Mouse (Mus musculus) thymus, adult 2 months (tissue): ENCODE results near the gene Rbms3.

Experiments
- CTCF ChIP-seq: fragments of 200-500 bp; IDR thresholded peaks from 2 replicates; pipeline ENCODE4 v1.5.1; 2012; ENCODE audit warnings: mild to moderate bottlenecking, control low read depth, low read length, moderate library complexity, borderline replicate concordance; ENCODE audit not compliant: control insufficient read depth, poor library complexity, insufficient read depth; ENCODE audit errors: extremely low read depth
- POLR2A ChIP-seq: fragments of 200-500 bp; IDR thresholded peaks from 2 replicates; pipeline ENCODE4 v1.6.1; 2012; ENCODE audit warnings: mild to moderate bottlenecking, low read length, control low read depth, moderate library complexity; ENCODE audit not compliant: control insufficient read depth, poor library complexity, insufficient read depth; ENCODE audit errors: extremely low read depth

DNA sequence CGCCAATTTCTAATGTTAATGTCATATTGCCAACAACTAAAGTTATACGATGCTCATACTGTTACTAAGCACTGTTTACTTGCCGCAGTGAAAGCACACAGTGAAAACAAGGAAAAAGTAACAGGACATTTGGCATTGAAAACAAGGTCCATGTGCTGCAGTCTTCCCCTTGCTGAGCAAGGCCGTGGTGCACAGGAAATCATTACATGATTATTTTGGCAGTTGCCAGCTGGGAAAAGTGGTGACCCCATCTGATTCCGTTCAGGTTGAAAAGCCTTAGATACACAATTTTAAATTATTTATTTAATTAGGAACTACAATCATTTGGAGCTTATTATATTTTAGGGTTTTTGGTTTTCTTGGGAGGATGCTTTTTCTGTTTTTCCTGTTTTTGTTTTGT is 995.9 kb downstream of the Rbms3 start:
- TF ChIP-seq POLR2A (no peak), CTCF (no peak)
